Mouse (Mus musculus): ENCODE results near the gene Prdx3.

Gene Prdx3
- long read RNA-seq, experiment 1, transcript Prdx3-201 (7 exons, 1,478 nt) = major isoform, 717 of 749 reads
- long read RNA-seq, experiment 1, partial matches to known transcripts = 18 of 749 reads
- long read RNA-seq, experiment 1, other reads (novel, unspliced or antisense) = 14 of 749 reads
- long read RNA-seq, experiment 2, transcript Prdx3-201 (7 exons, 1,478 nt) = major isoform, 701 of 734 reads
- long read RNA-seq, experiment 2, partial matches to known transcripts = 22 of 734 reads
- long read RNA-seq, experiment 2, other reads (novel, unspliced or antisense) = 11 of 734 reads

DNA sequence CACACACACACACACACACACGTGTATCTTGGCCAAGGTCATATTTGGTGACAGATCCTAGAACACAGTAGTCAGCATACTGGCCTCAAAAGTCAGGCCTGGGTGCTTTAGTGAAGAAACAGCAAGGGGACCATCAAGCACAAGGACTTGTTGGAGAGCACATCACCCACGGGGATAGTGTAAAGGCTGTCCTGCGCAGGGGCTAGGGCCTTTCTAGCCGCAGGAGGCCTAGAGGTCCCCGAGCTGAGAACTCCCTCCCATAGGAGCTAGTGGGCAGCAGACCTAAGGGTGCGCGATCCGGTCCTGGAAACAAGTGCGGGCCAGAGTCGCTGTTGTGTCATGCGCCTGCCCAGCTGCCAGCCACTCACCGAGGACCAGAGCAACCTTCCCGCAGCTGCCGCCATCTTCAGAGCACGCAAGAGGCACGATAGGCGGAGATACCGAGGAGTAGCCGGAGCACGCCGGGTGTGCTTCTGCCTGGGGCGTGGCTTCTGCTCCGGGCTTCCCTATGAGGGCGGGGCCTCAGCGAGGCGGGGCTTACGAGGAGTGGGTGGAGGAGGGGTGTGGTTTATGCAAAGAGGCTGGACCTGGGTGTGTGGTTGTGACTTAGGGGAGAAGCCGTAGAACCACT, at the start of gene Prdx3:
Prdx3 (minus strand) TSS at position 493 of the 631 bp plus-strand sequence.
- intact Hi-C loops (cut with DNase I) = loop anchor here (5.0 kb wide), 1 partner anchor 37 kb away; no protein-coding TSS in a partner anchor

DNA sequence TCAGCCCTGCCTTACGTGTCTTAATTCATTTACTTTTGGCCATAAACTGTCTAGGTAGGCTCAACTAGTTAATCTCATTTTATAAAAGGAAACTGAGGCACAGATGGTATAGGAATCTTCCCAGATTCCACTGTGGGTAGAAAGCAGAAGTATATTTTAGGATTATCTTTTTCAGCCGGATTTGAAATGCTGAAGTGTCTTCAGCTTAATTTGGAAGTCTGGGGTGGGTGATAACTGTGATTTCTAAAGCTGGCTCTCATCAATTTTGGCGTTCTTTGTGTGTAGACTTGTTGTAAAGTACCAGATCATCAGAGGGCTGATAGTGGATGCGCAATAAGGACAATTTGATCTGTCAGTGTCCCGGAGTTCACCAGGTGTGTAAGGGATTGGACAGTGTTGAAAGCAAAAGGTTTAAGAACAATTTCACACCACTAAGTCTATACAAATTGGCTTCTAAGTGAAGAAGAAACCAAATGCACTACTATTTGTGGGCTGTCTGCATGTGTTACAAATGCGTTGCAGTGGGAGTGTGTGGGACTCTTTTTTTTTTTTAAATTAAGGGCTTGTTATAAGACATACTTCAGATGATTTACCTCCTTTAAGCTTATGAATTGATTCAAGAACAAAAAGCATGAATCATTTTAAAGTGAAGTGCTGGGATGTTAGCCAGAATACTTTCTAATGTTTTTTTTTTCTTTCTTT, 42.7 kb upstream of the Prdx3 start:
- intact Hi-C loops (cut with DNase I) = no loop called here

DNA sequence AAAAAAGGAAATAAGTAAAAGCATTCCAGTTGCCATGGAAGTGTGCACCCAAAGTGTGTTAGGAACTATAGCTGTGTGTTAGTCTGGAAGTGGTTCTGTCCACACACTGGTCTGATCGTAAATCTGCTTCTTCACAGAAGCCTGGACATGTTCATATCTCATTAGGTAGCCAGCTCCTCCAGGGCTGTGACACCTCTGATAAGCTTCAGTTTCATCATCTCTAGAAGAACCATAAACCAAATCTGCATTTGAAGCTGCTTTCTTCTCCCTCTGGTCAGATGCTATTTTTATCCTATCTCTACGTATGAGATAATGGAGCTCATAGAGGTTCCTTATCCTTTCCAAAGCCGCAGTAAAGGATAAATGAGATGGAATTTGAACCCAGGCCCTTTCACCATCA, 41.5 kb upstream of the Prdx3 start:
- intact Hi-C loops (cut with DNase I) = no loop called here

DNA sequence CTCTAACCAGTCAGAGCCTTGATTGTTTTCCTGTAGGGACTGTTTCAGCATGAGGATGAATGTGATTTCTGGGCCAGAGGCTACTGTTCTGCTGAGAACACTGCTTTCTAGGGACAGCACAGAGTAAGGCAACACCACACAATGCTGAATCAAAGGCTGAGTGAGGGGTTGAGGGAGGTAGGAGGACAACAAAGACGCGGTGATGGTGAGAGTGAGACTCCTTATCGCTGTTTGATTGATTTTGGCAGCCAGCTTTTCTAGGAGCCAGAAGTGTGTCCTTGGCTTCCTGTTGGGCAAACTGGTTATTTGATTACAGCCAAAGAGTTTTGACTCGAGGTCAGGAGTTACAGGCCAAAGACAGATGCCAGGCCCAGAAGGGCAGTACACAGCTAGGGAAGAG, 40.9 kb upstream of the Prdx3 start:
- intact Hi-C loops (cut with DNase I) = no loop called here

DNA sequence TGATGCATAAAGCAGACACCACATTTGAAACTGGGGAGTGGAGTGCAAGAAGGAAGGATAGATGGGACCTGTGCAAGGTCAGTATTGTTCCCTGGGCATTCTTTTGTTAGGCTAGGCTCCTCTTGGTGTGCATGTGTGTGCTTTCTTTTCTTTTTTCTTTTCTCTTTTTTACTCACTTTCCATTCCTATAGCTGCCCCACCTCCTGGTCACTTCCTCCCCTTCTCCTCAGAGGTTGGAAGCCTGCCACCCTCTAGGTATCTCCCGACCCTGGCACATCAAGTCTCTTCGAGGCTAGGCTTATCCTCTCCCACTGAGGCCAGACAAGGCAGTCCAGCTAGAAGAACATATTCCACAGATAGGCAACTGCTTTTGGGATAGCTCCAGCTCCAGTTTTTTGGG, 37.3 kb upstream of the Prdx3 start:
- intact Hi-C loops (cut with DNase I) = no loop called here

DNA sequence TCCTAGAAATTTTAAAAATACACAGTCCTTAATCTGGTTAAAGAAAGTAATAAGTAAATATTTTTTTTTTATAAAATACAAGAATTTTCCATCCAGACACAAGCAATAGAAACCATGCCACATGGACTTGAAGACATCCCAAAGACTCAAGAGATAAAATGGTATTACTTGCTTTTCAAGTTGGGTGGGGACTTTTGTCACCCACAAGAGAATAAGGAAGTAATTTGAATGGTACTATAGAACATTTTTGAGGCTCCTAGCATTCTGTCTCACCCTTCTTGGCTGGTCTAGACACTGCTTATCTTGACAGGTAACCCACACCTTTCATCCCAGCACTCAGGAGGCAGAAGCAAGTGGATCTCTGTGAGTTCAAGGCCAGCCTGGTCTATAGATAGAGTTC, 35.9 kb upstream of the Prdx3 start:
- intact Hi-C loops (cut with DNase I) = no loop called here

DNA sequence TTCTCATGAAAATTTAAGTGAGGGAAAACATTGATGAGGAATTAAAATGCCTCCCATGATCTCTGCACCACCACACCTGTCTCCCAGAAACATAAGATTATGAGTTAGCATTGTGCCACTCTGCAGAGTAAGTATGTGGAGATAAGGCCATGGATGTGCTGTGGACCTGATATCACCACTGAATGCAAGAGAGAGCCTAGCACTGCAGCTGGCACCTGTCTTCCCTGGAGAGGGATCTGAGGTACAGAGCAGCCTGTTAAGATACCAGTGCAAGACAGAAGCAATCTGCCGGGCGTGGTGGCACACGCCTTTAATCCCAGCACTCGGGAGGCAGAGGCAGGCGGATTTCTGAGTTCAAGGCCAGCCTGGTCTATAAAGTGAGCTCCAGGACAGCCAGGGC, 31.1 kb upstream of the Prdx3 start:
- intact Hi-C loops (cut with DNase I) = no loop called here

DNA sequence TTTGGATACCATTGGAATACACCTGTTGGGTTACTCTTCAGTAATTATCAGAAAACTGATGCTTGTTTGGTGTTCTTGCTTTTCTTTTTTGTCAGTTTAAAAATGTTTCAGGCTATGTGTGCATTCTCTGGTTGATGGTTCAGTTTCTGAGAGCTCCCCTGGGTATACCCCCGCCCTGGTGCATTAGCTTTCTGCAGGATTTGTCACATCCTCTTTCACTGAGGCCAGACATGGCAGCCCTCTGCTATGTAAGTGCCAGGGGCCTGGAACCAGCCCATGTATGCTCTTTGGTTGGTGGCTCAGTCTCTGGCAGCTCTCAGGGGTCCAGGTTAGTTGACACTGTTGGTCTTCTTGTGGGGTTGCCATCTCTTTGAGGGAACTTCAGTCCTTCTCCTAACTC, 29.6 kb upstream of the Prdx3 start:
- intact Hi-C loops (cut with DNase I) = no loop called here

DNA sequence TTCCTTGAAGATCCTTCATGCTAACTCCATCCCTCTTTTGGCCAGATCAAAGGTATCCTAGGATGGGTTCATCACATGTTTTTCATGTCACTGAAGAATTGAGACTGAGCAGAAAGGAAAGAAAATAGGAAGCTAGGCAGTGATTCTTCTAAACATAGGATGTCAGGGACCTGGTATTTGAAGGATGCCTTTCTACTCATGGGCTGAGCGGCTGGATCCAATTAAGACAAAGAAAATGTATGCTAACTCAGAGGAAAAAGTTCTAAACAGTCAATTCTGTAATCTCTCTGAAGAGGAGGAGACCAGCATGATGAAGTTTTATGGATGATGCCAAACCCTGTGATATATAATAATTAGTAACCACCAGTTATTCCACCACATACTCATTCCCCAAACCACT, 28.8 kb upstream of the Prdx3 start:
- intact Hi-C loops (cut with DNase I) = no loop called here

DNA sequence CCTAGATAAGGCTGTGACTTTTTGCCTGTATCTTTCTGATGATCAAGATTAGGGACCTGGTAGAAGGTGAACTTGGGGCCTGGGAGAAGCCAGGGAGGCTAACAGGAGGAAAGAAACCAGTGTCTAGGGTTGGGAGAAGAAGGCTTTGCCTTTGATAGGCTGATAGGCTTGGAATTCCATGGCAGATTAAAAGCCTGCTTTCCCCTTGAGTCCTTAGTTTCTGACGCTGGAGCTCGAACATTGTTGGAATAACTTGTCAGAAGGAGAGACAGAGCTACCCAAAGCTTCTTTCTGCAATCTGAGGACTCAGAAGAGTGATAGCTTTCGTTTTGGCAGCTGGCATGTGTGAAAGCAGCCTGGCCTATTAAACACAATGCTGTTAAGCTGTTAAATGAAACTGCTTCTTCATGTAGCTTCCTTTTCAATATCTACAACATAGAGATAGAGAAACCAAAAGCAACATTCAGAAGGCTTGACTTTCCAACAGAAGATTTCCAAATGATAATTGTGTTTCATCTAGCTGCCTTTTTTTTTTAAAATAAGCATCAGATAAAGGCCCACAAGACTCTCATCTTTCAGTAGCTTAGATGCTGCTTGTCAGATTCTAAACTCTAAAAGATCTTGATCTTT, 21.0 kb upstream of the Prdx3 start:
- intact Hi-C loops (cut with DNase I) = no loop called here

DNA sequence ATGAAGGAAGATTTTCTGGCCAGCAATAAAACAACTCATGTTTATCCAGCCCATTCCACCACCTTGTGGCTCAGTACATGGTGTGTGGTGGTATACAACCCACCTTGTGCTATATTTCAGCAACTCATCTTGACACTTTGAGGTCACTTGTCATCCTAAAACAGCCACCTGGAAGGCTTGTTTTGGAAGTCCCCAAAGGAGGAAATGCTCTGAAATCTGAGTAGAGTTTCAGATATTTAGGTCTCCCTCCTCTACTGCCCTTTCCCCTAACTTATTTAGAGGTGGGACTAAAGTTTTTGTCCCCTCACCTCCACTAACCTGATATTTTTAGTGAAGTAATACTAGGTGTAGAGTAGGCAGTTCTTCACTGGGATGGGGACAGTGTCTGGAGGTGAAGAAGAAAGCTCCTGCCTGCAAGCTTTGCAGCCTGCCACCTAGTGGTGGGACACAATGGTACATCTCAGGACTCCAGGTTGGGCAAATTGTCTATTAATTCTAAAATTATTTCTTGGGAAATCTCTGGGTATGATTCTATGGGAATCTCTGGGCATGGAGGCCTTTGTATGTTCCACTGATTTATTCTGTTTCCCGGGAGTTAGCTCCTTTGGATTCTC, 17.7 kb upstream of the Prdx3 start:
- intact Hi-C loops (cut with DNase I) = no loop called here

DNA sequence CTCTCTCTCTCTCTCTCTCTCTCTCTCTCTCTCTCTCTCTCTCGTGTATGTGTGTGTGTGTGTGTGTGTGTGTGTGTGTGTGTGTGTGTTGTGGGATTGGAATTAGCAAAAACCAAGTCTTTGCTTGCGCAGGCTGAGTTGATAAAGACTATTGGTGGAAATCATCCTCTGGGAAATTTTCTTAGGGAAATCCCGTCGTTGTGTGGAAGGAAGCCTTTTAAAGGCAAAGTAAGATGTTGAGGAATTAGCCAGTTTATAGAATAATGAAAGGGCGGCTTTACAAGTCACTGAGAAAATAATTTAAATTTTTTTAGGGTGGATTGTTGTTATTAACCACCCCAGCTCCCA, 16.7 kb upstream of the Prdx3 start:
- intact Hi-C loops (cut with DNase I) = no loop called here

DNA sequence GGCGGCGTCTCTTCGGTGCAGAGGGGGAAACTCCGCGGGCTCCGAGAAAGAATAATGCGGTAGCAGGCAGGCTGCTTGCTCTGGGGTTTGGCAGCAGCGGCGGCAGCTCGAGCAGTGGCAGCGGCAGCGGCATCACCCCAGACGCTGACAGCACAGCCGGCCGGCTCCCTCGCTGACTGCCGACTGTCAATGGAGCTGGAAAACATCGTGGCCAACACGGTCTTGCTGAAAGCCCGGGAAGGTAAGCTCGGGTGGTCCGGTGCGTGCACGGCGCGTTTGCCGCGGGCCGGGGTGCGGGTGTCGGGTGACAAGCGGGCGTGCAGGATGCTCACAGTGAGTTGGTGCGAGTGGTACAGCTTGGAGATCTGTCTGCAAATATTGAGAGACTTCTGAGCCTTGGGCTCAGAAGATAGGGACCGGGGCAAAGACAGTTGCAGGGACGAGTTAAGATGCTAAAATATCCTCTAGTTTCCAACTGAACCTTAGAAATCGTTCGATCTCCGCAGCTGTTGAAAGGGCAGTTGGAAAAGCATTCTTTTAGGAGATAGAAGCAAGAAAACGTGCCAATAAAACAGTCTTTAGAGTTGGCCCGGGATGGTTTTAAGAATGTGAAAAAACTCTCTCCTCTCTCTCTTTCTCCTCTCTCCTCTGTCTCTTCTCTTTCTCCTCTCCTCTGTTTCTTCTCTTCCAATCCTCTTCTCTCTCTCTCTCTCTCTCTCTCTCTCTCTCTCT, 16.2 kb upstream of the Prdx3 start:
- intact Hi-C loops (cut with DNase I) = no loop called here

DNA sequence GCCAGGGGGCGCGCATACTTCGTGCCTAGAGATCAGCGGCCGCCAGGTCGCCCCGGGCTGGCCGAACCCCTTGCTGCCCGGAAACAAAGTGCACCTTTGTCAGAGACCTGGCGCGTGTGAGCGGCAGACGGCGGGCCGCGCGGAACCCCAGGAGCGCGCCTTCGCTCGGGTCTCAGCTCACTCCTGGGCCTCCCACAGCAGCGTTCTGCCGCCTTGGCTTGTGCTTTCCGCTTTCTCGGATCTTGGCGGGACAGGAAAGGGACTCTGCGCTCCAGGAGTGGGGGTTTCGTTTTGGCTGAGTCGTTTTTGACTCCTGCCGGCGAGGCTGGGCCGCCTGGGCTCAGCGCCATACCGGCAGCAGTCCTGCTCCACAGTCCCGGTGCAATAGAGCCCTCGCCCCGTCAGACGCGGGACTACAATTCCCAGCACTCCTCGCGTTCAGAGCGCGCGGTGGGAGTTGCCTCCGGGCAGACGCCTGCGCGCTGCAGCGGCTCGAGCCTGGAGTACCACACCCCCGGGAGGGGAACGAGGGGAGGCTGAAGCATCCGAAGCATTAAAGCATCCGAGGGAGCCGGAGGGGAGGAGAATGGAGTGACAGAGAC, 15.5 kb upstream of the Prdx3 start, which contains the start of gene Grk5:
Grk5 (plus strand) TSS at position 36 of the 602 bp plus-strand sequence.
- intact Hi-C loops (cut with DNase I) = loop anchor here (2.0 kb wide), 1 partner anchor 195 kb away; no protein-coding TSS in a partner anchor

DNA sequence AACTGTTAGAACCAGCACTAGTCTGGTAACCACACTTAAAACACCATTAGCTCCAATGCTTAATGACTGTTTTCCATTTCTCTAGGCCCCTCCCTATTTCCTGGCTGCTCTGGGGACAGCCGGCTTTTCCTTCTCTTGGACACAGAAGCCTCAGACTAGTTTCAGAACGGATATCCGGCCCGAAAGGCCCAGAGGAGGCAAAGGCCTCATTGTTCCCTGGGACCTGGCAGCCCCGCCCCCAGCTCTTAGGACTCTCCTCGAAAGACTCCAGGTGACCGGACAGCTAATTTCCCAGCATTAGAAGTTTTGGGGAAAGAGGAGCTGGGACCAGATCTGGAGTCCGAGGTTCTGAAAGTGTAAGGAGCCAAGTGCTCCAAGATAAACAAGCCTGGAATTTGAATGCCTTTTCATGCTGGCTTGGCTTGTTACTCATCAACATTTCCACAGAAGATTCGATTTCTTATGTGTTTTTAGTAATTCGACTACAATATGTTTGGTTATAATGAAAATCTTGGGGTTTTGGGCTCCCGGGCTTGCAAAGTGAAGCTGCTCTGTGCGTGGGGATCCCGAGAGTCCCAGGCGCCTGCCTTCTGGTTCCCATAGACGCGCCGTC, 14.9 kb upstream of the Prdx3 start:
- intact Hi-C loops (cut with DNase I) = loop anchor here (2.0 kb wide), 1 partner anchor 196 kb away; no protein-coding TSS in a partner anchor

DNA sequence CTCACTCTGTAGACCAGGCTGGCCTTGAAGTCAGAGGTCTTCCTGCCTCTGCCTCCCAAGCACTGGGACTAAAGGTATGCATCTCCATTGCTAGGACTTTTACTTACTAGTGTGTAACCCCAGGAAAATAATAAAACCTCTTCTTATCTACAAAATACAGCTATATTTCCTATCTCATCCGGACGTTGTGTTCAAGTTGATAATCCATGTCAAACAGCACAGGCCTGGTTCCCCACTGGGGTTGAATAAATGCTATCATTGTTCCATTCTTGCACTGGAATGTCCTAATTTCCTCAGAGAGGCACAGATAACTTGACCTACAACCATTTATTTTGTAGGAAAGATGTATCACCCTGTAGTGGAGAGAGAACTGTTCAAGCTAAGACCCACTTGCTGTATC, 13.3 kb upstream of the Prdx3 start:
- intact Hi-C loops (cut with DNase I) = loop anchor here (2.0 kb wide), 1 partner anchor 197 kb away; no protein-coding TSS in a partner anchor

DNA sequence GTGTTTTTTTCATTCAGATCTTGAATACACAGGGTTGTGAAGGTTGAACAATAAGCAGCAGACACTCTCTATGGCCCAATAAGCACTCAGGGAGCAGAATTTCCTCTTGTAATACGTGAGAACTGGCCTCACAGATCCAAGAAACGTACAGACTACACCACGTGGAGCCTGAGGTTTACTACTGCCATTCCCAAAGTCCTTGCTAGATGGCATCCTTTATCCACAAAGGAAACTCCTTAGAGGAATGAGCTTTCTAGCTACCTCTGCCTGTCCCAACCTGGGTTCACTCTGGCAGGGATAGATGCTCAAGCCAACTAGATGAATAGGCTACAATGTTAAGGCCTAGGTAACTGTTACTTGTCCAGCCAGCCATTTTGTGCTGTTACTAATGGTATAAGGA, 8.8 kb upstream of the Prdx3 start:
- intact Hi-C loops (cut with DNase I) = no loop called here

DNA sequence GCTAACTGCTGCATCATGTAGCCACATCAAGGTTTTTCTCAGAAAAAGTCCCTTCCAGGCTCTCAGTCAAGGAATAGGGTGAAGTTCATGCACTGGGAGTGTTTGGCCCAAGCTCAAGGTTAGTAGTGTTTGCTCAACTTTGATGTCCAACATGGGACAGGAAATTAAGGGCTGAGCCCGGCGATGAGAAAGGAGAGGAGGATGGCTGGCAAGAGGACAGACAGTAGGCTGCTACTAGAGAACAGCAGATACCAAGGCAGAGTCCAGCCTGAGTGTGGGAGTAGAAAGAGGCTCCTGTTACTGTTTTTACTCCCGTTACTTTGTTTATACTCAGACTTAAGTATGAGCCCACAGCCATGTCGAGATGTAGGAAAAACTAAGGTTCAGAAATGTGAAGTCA, 855 bp downstream of the Prdx3 start:
- intact Hi-C loops (cut with DNase I) = loop anchor here (5.0 kb wide), 1 partner anchor 36 kb away; no protein-coding TSS in a partner anchor

DNA sequence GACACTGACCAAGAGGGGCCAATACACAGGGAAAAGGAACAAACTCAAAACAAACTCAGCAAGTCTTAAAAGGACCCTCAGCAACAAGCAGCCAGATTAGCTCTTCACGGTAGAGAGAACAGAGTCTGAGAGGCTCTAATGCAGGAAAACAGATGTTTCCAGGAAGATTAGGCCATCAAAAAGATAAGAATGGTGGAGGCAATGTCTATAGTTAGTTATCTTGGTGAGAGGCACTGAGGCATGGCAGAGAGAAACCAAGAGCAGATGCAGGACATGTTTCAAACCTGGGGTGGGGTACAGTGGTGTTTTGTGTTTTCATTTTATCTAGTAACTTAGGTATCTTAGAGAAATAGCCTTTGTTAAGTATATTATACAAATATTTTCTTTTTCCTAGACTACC, 2.1 kb downstream of the Prdx3 start:
- intact Hi-C loops (cut with DNase I) = loop anchor here (5.0 kb wide), 1 partner anchor 35 kb away; no protein-coding TSS in a partner anchor

DNA sequence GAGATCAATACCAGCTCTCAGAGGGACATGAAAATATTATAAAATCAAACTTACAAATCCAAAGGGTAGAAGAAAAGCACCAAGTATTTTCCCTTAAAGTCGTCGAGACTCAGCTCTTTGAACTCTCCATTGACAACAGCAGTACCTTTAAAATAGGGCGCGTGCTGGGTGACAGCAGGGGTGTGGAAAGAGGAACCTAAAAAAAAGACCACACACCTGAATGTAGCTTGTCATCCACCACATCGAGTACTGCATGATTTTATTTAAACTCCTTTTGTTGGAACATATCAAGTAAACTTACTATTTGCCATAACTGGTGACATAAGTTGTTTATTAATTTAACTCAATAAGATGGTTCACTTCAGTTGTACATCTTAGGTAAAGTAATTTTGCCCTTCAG, 3.0 kb downstream of the Prdx3 start:
- intact Hi-C loops (cut with DNase I) = loop anchor here (5.0 kb wide), 1 partner anchor 34 kb away; no protein-coding TSS in a partner anchor

Measured in adrenal gland (tissue).